Mouse (Mus musculus) testis, postnatal 14 days (tissue): Measurements from ENCODE around the gene Gm5565.
"Not testable (repeated sequence)": the region's sequence is repeated elsewhere in the genome, so short reads cannot be mapped to it uniquely, and the experiment has no call there.

Source experiments
- DNase-seq: peaks from one replicate; pipeline ENCODE4 v3.0.0; 2021; ENCODE audit warnings: low spot score

Gene Gm5565

GRCm38 (mm10) chr5:146160439-146160838 lies at the start of gene Gm5565:
Gene Gm5565 (minus strand): TSS chr5:146160539.
- not testable (repeated sequence) for DNase-seq

DNA sequence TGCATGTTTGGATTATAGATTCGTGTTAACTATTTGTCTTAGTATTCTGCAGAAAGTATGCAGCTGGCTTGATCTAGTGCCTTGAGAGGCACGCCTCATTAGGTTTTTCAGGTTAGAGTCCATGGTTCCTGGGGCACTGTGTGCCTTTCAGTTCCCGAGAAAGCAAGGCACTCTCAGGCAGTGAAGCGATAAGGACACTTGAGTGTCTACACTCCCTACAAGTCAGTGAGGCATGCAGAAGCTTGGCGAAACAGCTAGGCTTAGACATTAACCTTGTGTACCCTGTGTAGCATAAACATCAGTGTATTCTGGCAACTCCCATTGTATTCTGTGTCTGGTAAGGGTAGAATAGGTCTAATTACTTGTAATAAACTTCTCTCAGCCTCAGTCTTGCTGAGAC lies 45.2 kb upstream of the Gm5565 start:
- DNase-seq: no peak

- no peak for DNase-seq
These were observed 43.6 kb upstream of the Gm5565 start for GRCm38 (mm10) chr5:146203921-146204320.

GRCm38 (mm10) chr5:146200580-146200979 lies 40.2 kb upstream of the Gm5565 start:
- no peak for DNase-seq

- DNase-seq: no peak
These were observed 39.2 kb upstream of the Gm5565 start for GRCm38 (mm10) chr5:146199540-146199939.

DNA sequence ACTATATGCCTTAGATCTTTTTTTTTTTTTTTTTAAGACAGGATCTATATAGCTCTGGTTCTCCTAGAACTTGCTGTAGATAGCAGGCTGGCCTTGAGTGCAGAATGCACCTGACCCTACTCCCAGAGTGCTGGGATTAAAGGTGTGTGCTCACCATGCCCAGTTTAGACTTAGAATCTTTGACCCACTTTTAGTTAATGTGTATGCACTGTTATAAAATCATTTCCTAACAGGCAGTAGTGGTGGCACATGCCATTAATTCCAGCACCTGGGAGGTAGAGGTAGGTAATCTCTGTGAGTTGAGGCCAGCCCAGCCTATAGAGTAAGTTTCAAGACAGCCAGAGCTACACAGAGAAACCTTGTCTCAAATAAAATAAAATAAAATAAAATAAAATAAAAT lies 38.7 kb upstream of the Gm5565 start:
- no peak for DNase-seq

DNA sequence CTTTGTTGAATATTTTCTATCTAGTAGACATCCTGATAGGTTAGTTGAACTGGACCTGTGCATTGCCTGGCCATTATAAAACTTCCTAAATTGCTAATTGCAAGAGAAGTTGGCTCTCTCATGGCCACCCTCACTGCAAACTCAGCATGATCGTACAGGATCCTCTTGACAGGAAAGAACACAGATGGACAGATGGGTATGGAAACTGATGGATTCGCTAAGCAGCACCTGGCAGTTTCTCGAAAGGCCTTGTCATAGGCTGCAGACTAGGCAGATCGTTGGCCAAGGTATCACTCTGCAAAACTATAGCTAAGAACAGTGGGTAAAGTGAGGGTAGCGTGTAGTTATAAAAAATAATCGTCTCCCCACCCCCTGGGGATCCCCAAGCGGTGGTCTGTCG lies 33.0 kb upstream of the Gm5565 start:
- no peak for DNase-seq

- DNase-seq: no peak
These were observed 30.3 kb upstream of the Gm5565 start for GRCm38 (mm10) chr5:146190501-146191269.

GRCm38 (mm10) chr5:146190093-146190492 lies 29.8 kb upstream of the Gm5565 start:
- no peak for DNase-seq

DNA sequence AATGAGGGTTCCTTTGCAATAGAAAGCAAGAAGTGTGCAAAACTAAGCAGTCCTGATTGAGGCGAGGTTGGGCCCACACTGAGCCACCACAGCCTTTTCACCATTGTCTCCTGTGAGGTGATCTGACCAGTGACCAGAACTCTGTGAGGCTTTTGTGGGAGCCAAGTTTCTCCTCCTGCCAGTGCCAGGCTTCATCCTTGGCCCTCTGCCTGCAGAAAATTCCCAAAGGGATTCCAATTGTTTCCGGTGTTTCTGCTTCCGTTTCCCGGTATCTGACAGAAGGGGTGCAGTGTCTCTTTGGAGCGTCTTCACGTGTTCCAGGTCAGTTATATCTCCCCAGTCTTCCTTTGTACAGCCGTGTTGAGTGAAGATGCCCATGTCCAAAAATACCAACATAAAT lies 28.4 kb upstream of the Gm5565 start:
- DNase-seq: no peak

DNA sequence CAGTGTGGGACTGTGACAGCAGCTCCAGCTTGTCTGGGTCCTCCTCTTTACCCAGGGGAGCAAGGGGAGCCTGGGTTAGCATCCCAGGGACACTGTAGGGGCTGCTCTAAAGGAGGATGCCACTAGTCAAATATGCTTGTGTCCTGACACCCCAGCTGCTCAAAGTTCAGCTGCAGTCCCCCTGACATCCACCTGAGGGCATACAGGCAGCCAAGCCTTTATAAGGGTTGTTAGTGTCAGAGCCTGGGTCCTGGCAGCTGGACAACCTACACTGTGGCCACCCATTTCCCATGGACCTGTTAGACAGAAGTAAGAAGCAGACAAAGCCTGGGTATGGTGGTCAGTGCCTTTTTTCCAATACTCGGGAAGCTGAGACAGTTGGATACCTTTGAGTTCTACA lies 27.8 kb upstream of the Gm5565 start:
- no peak for DNase-seq

- not testable (repeated sequence) for DNase-seq
These were observed 27.1 kb upstream of the Gm5565 start for GRCm38 (mm10) chr5:146187441-146187840.

DNA sequence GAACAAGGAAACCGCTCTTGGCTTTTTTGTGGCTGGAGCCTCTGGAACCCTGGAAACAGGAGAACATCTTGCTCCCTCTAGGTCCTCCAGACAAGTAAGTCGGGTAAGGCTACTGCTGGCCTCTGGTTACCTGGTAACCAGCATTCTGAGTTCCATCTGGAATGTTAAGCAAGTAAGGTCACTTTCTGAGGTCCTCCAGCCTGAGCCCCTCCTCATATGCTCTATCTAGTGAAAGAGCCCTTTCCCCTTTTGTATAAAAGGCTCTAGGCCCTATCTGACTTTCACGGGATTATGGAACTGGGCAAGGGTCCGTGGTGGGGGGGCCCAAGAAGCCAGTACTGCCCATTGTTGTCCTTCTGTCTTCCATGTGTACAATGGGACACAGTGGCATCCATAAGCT lies 24.9 kb upstream of the Gm5565 start, which contains the start of gene 1700001J03Rik:
Gene 1700001J03Rik (minus strand): TSS at position 101 of the 400 bp plus-strand sequence.
- not testable (repeated sequence) for DNase-seq

DNA sequence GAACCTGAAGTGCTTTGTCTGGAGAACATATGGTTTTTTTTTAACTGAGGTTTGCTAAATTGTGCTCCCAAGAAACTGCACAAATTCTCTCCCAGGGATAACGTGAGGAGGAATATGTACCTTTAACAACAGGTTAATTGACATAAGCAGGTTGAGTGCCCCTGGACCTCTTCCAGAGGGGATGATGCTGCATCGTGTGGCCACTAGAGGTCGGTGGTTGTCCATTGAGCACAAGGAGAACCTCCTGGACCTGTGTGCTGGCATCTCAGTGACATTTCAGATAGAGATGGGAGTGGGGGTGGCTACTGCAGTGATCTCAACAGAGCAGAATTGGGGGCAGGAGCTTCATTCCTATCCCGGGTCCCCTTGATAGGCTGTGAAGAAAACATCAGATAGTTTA lies 12.4 kb upstream of the Gm5565 start:
- not testable (repeated sequence) for DNase-seq

DNA sequence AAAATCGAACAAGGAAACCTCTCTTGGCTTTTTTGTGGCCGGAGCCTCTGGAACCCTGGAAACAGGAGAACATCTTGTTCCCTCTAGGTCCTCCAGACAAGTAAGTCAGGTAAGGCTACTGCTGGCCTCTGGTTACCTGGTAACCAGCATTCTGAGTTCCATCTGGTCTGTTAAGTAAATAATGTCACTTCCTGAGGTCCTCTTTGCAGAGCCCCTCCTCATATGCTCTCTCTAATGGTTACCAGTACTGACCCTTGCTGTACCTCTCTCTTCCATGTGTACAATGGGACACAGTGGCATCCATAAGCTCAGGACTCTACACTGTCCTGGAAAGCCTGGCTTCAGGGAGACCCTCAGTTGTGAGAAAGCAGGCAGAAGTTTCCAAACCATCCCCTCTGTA lies 10.3 kb upstream of the Gm5565 start, which contains the start of gene Gm6309:
Gene Gm6309 (minus strand): TSS at position 101 of the 400 bp plus-strand sequence.
- not testable (repeated sequence) for DNase-seq

DNA sequence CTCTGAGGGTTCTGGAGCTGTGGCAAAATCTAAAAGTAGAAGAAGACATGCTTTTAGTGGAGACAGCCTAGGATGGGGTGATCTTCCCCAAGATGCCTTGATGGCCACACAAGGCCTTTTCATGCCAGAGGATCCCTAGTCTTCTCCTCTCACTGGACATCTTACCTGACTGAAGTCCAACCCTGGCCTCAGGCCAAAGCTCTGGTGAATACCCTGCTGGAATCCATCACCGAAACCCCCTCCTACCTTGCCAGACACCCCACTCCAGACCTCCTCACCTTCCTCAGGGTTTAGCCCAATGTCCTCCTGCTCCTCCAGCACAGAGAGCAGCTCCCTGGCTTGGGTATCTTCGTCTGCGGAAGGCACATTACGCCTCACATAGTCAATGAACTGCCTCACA lies 2.0 kb downstream of the Gm5565 start:
- DNase-seq: not testable (repeated sequence)

GRCm38 (mm10) chr5:146150454-146150853 lies 9.9 kb downstream of the Gm5565 start:
- no peak for DNase-seq

DNA sequence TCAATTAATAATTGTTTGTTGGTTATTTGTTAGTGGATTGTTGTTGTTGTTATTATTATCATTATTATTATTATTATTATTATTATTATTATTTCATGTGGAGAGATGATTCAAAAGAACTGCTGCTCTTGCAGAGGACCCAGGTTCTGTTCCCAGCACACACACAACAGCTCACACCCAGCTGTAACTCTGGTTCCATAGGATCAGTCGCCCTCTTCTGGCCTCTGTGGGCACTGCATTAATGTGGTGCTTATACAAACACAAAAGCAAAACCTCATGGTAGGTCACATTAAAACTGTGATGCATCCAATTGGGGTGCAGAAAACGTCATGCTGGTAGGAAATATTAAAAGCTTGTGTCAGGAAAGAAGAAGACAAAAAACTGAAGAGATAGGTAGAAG lies 12.4 kb downstream of the Gm5565 start:
- DNase-seq: no peak
